Mouse (Mus musculus): Measurements from ENCODE around the gene Abca13. TPM values are rescaled to one million over a fixed set of nuclear protein-coding genes. Genes with fewer than 3 reads are reported as not detected.

Gene Abca13
- polyA plus RNA-seq, 1 experiment: not detected

GRCm38 (mm10) chr11:9291168-9291567, 99.4 kb downstream of the Abca13 start:
- H3K27ac ChIP-seq (ENCODE audit: insufficient read depth, low read length): no peak overlapping the region
- H3K9ac ChIP-seq (ENCODE audit: low read depth, poor library complexity, severe bottlenecking): no peak overlapping the region
- H3K36me3 ChIP-seq (ENCODE audit: control insufficient read depth, insufficient read depth, low read length, poor library complexity, severe bottlenecking): no peaks in the 10 kb centered on the region
- H3K4me3 ChIP-seq (ENCODE audit: low read depth, low read length): no peak overlapping the region
- TF ChIP-seq EP300 (IDR thresholded peaks at IDR 0.05; ENCODE audit: insufficient read depth, low read depth, low read length) (no peak), POLR2A (IDR thresholded peaks at IDR 0.05; ENCODE audit: insufficient read depth, low read length) (no peak), CTCF (IDR thresholded peaks at IDR 0.05; ENCODE audit: low read depth, low read length) (no peak)
- H3K27me3 ChIP-seq (ENCODE audit: control insufficient read depth, insufficient read depth, low read length, poor library complexity, severe bottlenecking): no peaks in the 10 kb centered on the region
- no peaks in the 10 kb centered on the region for H3K4me1 ChIP-seq (ENCODE audit: control insufficient read depth, insufficient read depth, low read length)
- no peaks in the 10 kb centered on the region for H3K9me3 ChIP-seq (replicated peaks; ENCODE audit: control insufficient read depth, insufficient read depth, low read length, poor library complexity, severe bottlenecking)

GRCm38 (mm10) chr11:9299615-9300014, 107.9 kb downstream of the Abca13 start:
- TF ChIP-seq CTCF (IDR thresholded peaks at IDR 0.05; ENCODE audit: low read depth, low read length) (no peak), EP300 (IDR thresholded peaks at IDR 0.05; ENCODE audit: insufficient read depth, low read depth, low read length) (no peak), POLR2A (IDR thresholded peaks at IDR 0.05; ENCODE audit: insufficient read depth, low read length) (no peak)
- Histone ChIP-seq H3K36me3 (ENCODE audit: control insufficient read depth, insufficient read depth, low read length, poor library complexity, severe bottlenecking) (no peaks in the 10 kb centered on the region), H3K9ac (ENCODE audit: low read depth, poor library complexity, severe bottlenecking) (no peak overlapping the region), H3K27ac (ENCODE audit: insufficient read depth, low read length) (no peak overlapping the region), H3K4me3 (ENCODE audit: low read depth, low read length) (no peak overlapping the region), H3K9me3 (replicated peaks; ENCODE audit: control insufficient read depth, insufficient read depth, low read length, poor library complexity, severe bottlenecking) (no peaks in the 10 kb centered on the region), H3K4me1 (ENCODE audit: control insufficient read depth, insufficient read depth, low read length) (no peaks in the 10 kb centered on the region), H3K27me3 (ENCODE audit: control insufficient read depth, insufficient read depth, low read length, poor library complexity, severe bottlenecking) (no peaks in the 10 kb centered on the region)

GRCm38 (mm10) chr11:9305450-9305849, 113.7 kb downstream of the Abca13 start:
- Histone ChIP-seq H3K4me1 (ENCODE audit: control insufficient read depth, insufficient read depth, low read length) (no peaks in the 10 kb centered on the region), H3K9me3 (replicated peaks; ENCODE audit: control insufficient read depth, insufficient read depth, low read length, poor library complexity, severe bottlenecking) (no peaks in the 10 kb centered on the region), H3K27me3 (ENCODE audit: control insufficient read depth, insufficient read depth, low read length, poor library complexity, severe bottlenecking) (no peaks in the 10 kb centered on the region), H3K9ac (ENCODE audit: low read depth, poor library complexity, severe bottlenecking) (no peak overlapping the region), H3K27ac (ENCODE audit: insufficient read depth, low read length) (no peak overlapping the region), H3K36me3 (ENCODE audit: control insufficient read depth, insufficient read depth, low read length, poor library complexity, severe bottlenecking) (no peaks in the 10 kb centered on the region), H3K4me3 (ENCODE audit: low read depth, low read length) (no peak overlapping the region)
- no peak for TF ChIP-seq CTCF (IDR thresholded peaks at IDR 0.05; ENCODE audit: low read depth, low read length)
- TF ChIP-seq EP300 (IDR thresholded peaks at IDR 0.05; ENCODE audit: insufficient read depth, low read depth, low read length): no peak
- no peak for TF ChIP-seq POLR2A (IDR thresholded peaks at IDR 0.05; ENCODE audit: insufficient read depth, low read length)

- no peaks in the 10 kb centered on the region for H3K36me3 ChIP-seq (ENCODE audit: control insufficient read depth, insufficient read depth, low read length, poor library complexity, severe bottlenecking)
- no peak overlapping the region for H3K9ac ChIP-seq (ENCODE audit: low read depth, poor library complexity, severe bottlenecking)
- H3K27me3 ChIP-seq (ENCODE audit: control insufficient read depth, insufficient read depth, low read length, poor library complexity, severe bottlenecking): no peaks in the 10 kb centered on the region
- H3K4me1 ChIP-seq (ENCODE audit: control insufficient read depth, insufficient read depth, low read length): peaks cover 3% of the 10 kb centered on the region
- no peak overlapping the region for H3K4me3 ChIP-seq (ENCODE audit: low read depth, low read length)
- no peaks in the 10 kb centered on the region for H3K9me3 ChIP-seq (replicated peaks; ENCODE audit: control insufficient read depth, insufficient read depth, low read length, poor library complexity, severe bottlenecking)
- no peak overlapping the region for H3K27ac ChIP-seq (ENCODE audit: insufficient read depth, low read length)
- TF ChIP-seq CTCF (IDR thresholded peaks at IDR 0.05; ENCODE audit: low read depth, low read length) (no peak), EP300 (IDR thresholded peaks at IDR 0.05; ENCODE audit: insufficient read depth, low read depth, low read length) (no peak), POLR2A (IDR thresholded peaks at IDR 0.05; ENCODE audit: insufficient read depth, low read length) (no peak)
These were observed 124.8 kb downstream of the Abca13 start for GRCm38 (mm10) chr11:9316545-9316944.

- H3K4me3 ChIP-seq (ENCODE audit: low read depth, low read length): no peak overlapping the region
- H3K9ac ChIP-seq (ENCODE audit: low read depth, poor library complexity, severe bottlenecking): no peak overlapping the region
- H3K36me3 ChIP-seq (ENCODE audit: control insufficient read depth, insufficient read depth, low read length, poor library complexity, severe bottlenecking): no peaks in the 10 kb centered on the region
- no peaks in the 10 kb centered on the region for H3K9me3 ChIP-seq (replicated peaks; ENCODE audit: control insufficient read depth, insufficient read depth, low read length, poor library complexity, severe bottlenecking)
- H3K27me3 ChIP-seq (ENCODE audit: control insufficient read depth, insufficient read depth, low read length, poor library complexity, severe bottlenecking): no peaks in the 10 kb centered on the region
- H3K27ac ChIP-seq (ENCODE audit: insufficient read depth, low read length): no peak overlapping the region
- H3K4me1 ChIP-seq (ENCODE audit: control insufficient read depth, insufficient read depth, low read length): peaks cover 3% of the 10 kb centered on the region
- TF ChIP-seq POLR2A (IDR thresholded peaks at IDR 0.05; ENCODE audit: insufficient read depth, low read length) (no peak), EP300 (IDR thresholded peaks at IDR 0.05; ENCODE audit: insufficient read depth, low read depth, low read length) (no peak), CTCF (IDR thresholded peaks at IDR 0.05; ENCODE audit: low read depth, low read length) (peak; percentile 71)
These were observed 125.6 kb downstream of the Abca13 start for GRCm38 (mm10) chr11:9317076-9317929.

- TF ChIP-seq CTCF (IDR thresholded peaks at IDR 0.05; ENCODE audit: low read depth, low read length) (no peak), POLR2A (IDR thresholded peaks at IDR 0.05; ENCODE audit: insufficient read depth, low read length) (no peak), EP300 (IDR thresholded peaks at IDR 0.05; ENCODE audit: insufficient read depth, low read depth, low read length) (no peak)
- H3K9ac ChIP-seq (ENCODE audit: low read depth, poor library complexity, severe bottlenecking): no peak overlapping the region
- no peaks in the 10 kb centered on the region for H3K36me3 ChIP-seq (ENCODE audit: control insufficient read depth, insufficient read depth, low read length, poor library complexity, severe bottlenecking)
- no peak overlapping the region for H3K27ac ChIP-seq (ENCODE audit: insufficient read depth, low read length)
- no peaks in the 10 kb centered on the region for H3K4me1 ChIP-seq (ENCODE audit: control insufficient read depth, insufficient read depth, low read length)
- H3K4me3 ChIP-seq (ENCODE audit: low read depth, low read length): no peak overlapping the region
- H3K27me3 ChIP-seq (ENCODE audit: control insufficient read depth, insufficient read depth, low read length, poor library complexity, severe bottlenecking): no peaks in the 10 kb centered on the region
- H3K9me3 ChIP-seq (replicated peaks; ENCODE audit: control insufficient read depth, insufficient read depth, low read length, poor library complexity, severe bottlenecking): no peaks in the 10 kb centered on the region
These were observed 146.4 kb downstream of the Abca13 start for GRCm38 (mm10) chr11:9338151-9338550.
